Mouse (Mus musculus) C2C12 (cell line): ENCODE data around the gene Fam169b.
"Not testable (repeated sequence)": the region's sequence is repeated elsewhere in the genome, so short reads cannot be mapped to it uniquely, and the experiment has no call there.

ENCODE experiments used
- CTCF ChIP-seq: IDR thresholded peaks from one replicate; pipeline ENCODE4 v1.5.1; 2011; ENCODE audit not compliant: control insufficient read depth, insufficient read depth, insufficient read length
- MYOG ChIP-seq: IDR thresholded peaks from one replicate; pipeline ENCODE4 v1.6.1; 2011; ENCODE audit not compliant: control insufficient read depth, insufficient read length; ENCODE audit errors: extremely low read depth
- USF1 ChIP-seq: IDR thresholded peaks from one replicate; pipeline ENCODE4 v1.6.1; 2011; ENCODE audit warnings: low read depth, mild to moderate bottlenecking, control low read depth, moderate library complexity

- not testable (repeated sequence) for TF ChIP-seq MYOG, CTCF, USF1
These were observed 9.5 kb downstream of the Fam169b start for GRCm38 (mm10) chr7:68283133-68283520.
